Mouse (Mus musculus) heart, postnatal 14 days (tissue): ENCODE measurements around the gene Gm37240. TPM values are rescaled to one million over a fixed set of nuclear protein-coding genes. Genes with fewer than 3 reads are reported as not detected.

Experiments
- DNase-seq, 2 experiments: peaks; one replicate each; pipeline ENCODE4 v3.0.0; 2021 to 2022
- intact Hi-C: fragments of 180-260 bp; cut with DNase I; formaldehyde crosslinking; loops from one replicate; pipeline ENCODE4 v1.15.1; 2025
- total RNA-seq, 2 experiments: library from RNA; stranded (reverse); gene quantifications; 2 replicates each; pipeline ENCODE4 v1.2.3; 2021

The Gm37240 gene
- total RNA-seq, 2 experiments from 2014 or later: 39.0 to 42.7 TPM

GRCm38 (mm10) chr3:85337881-85338754 lies 549.2 kb downstream of the Gm37240 start:
- no peak for DNase-seq
- intact Hi-C loops: loop anchor here (5.0 kb wide), 1 partner anchor 411 kb away; no protein-coding TSS in a partner anchor

GRCm38 (mm10) chr3:85335517-85335916 lies 551.8 kb downstream of the Gm37240 start:
- DNase-seq: no peak
- intact Hi-C loops: loop anchor here (5.0 kb wide), 1 partner anchor 408 kb away; no protein-coding TSS in a partner anchor

GRCm38 (mm10) chr3:85332276-85332675 lies 555.0 kb downstream of the Gm37240 start:
- intact Hi-C loops: no loop called here
- DNase-seq: no peak

GRCm38 (mm10) chr3:85318256-85318655 lies 569.1 kb downstream of the Gm37240 start:
- no peak for DNase-seq
- intact Hi-C loops: no loop called here

- DNase-seq: no peak
- intact Hi-C loops: no loop called here
Measured at GRCm38 (mm10) chr3:85317306-85317705, 570.0 kb downstream of the Gm37240 start.

- DNase-seq: no peak
- intact Hi-C loops: no loop called here
Measured at GRCm38 (mm10) chr3:85314961-85315360, 572.4 kb downstream of the Gm37240 start.

GRCm38 (mm10) chr3:85313646-85314255 lies 573.6 kb downstream of the Gm37240 start:
- intact Hi-C loops: no loop called here

GRCm38 (mm10) chr3:85311176-85311575 lies 576.1 kb downstream of the Gm37240 start:
- DNase-seq: no peak
- intact Hi-C loops: no loop called here

More at GRCm38 (mm10) chr3:85313646-85314255, 573.6 kb downstream of the Gm37240 start:
- no peak for DNase-seq

GRCm38 (mm10) chr3:85310401-85310989 lies 576.8 kb downstream of the Gm37240 start:
- DNase-seq: no peak
- intact Hi-C loops: no loop called here

GRCm38 (mm10) chr3:85309168-85309567 lies 578.1 kb downstream of the Gm37240 start:
- intact Hi-C loops: no loop called here
- no peak for DNase-seq

- no peak for DNase-seq
- intact Hi-C loops: no loop called here
Measured at GRCm38 (mm10) chr3:85308706-85309105, 578.6 kb downstream of the Gm37240 start.

GRCm38 (mm10) chr3:85301851-85302250 lies 585.5 kb downstream of the Gm37240 start:
- DNase-seq: peak in 1 of 2 experiments; percentile 10
- intact Hi-C loops: no loop called here

- intact Hi-C loops: no loop called here
- DNase-seq: peak; percentile 9 to 10
Measured at GRCm38 (mm10) chr3:85301336-85301735, 586.0 kb downstream of the Gm37240 start.

GRCm38 (mm10) chr3:85299649-85300550 lies 587.4 kb downstream of the Gm37240 start:
- intact Hi-C loops: no loop called here
- DNase-seq: peak; percentile 29 to 58

- intact Hi-C loops: no loop called here
- DNase-seq: no peak
Measured at GRCm38 (mm10) chr3:85295229-85295628, 592.1 kb downstream of the Gm37240 start.

- DNase-seq: no peak
- intact Hi-C loops: no loop called here
Measured at GRCm38 (mm10) chr3:85287627-85288026, 599.7 kb downstream of the Gm37240 start.

GRCm38 (mm10) chr3:85284483-85284882 lies 602.8 kb downstream of the Gm37240 start:
- DNase-seq: no peak
- intact Hi-C loops: loop anchor here (5.0 kb wide), 1 partner anchor 233 kb away; no protein-coding TSS in a partner anchor

GRCm38 (mm10) chr3:85282816-85283215 lies 604.5 kb downstream of the Gm37240 start:
- peak in 1 of 2 experiments; percentile 10 for DNase-seq
- intact Hi-C loops: loop anchor here (5.0 kb wide), 1 partner anchor 234 kb away; no protein-coding TSS in a partner anchor

- peak; percentile 56 to 79 for DNase-seq
- intact Hi-C loops: loop anchor here (5.0 kb wide), 2 partner anchors 292 to 338 kb away; no protein-coding TSS in a partner anchor
Measured at GRCm38 (mm10) chr3:85275075-85275474, 612.2 kb downstream of the Gm37240 start.

GRCm38 (mm10) chr3:85271491-85271890 lies 615.8 kb downstream of the Gm37240 start:
- intact Hi-C loops: no loop called here
- DNase-seq: no peak
